Mouse (Mus musculus): ENCODE data around the gene Otud7b. TPM values are rescaled to one million over a fixed set of nuclear protein-coding genes. Genes with fewer than 3 reads are reported as not detected.

The Otud7b gene
- total RNA-seq, 1 experiment = 23.2 TPM

- TF ChIP-seq ZC3H11A (IDR thresholded peaks at IDR 0.05; ENCODE audit: borderline replicate concordance, low read depth, low read length) = no peak
- TF ChIP-seq ZNF384 (IDR thresholded peaks at IDR 0.05; ENCODE audit: low read depth, low read length) = 0 out of 2 replicates have a peak, but pooled peaks have one; percentile 40
- H3K27ac ChIP-seq (ENCODE audit: insufficient read depth, low read depth, low read length, poor library complexity, severe bottlenecking) = no peak overlapping the region; the same call in 1 of the 2 replicates
- no peak overlapping the region for H3K4me3 ChIP-seq (ENCODE audit: insufficient read depth in 1 of 2, low read depth in 1 of 2, low read length in 2 of 2, poor library complexity in 1 of 2, severe bottlenecking in 1 of 2)
- in situ Hi-C loops (cut with MboI; ENCODE audit: low sequenced_read_pairs in 2 of 2, unreplicated experiment in 2 of 2) = no loop called here
- H3K9me3 ChIP-seq (ENCODE audit: control insufficient read depth, insufficient read depth, low read depth, low read length) = no peaks in the 10 kb centered on the region
- peaks cover 5 to 13% of the 10 kb centered on the region in 2 experiments; a peak in 3 of 4 replicates for H3K4me1 ChIP-seq (ENCODE audit: control insufficient read depth in 2 of 2, insufficient read depth in 2 of 2, low read length in 2 of 2, poor library complexity in 1 of 2)
- DNase-seq (ENCODE audit: low read depth, low spot score) = no peak
- no peak overlapping the region for H3K9ac ChIP-seq (ENCODE audit: insufficient read depth, low read depth, low read length, poor library complexity, severe bottlenecking)
- peaks cover 35% of the 10 kb centered on the region for H3K36me3 ChIP-seq (ENCODE audit: control insufficient read depth, insufficient read depth, low read length, poor library complexity, severe bottlenecking)
Measured at GRCm38 (mm10) chr3:96175251-96175650, 70.9 kb downstream of the Otud7b start.

GRCm38 (mm10) chr3:96178427-96178826 lies 74.1 kb downstream of the Otud7b start:
- peaks cover 6 to 18% of the 10 kb centered on the region in 2 experiments for H3K4me1 ChIP-seq (ENCODE audit: control insufficient read depth in 2 of 2, insufficient read depth in 2 of 2, low read length in 2 of 2, poor library complexity in 1 of 2)
- H3K9me3 ChIP-seq (ENCODE audit: control insufficient read depth, insufficient read depth, low read depth, low read length) = no peaks in the 10 kb centered on the region
- no peak overlapping the region for H3K27ac ChIP-seq (ENCODE audit: insufficient read depth, low read depth, low read length, poor library complexity, severe bottlenecking)
- in situ Hi-C loops (cut with MboI; ENCODE audit: low sequenced_read_pairs in 2 of 2, unreplicated experiment in 2 of 2) = no loop called here
- peaks cover 34% of the 10 kb centered on the region for H3K36me3 ChIP-seq (ENCODE audit: control insufficient read depth, insufficient read depth, low read length, poor library complexity, severe bottlenecking)
- no peak overlapping the region for H3K9ac ChIP-seq (ENCODE audit: insufficient read depth, low read depth, low read length, poor library complexity, severe bottlenecking)
- DNase-seq (ENCODE audit: low read depth, low spot score) = no peak
- no peak for TF ChIP-seq MAFK (IDR thresholded peaks at IDR 0.05; ENCODE audit: insufficient read depth, low read depth, low read length)
- TF ChIP-seq ZC3H11A (IDR thresholded peaks at IDR 0.05; ENCODE audit: borderline replicate concordance, low read depth, low read length) = no peak
- no peak for TF ChIP-seq HCFC1 (IDR thresholded peaks at IDR 0.05; ENCODE audit: borderline replicate concordance, insufficient read depth, low read length)
- no peak for TF ChIP-seq CHD2 (IDR thresholded peaks at IDR 0.05; ENCODE audit: low read depth, low read length)
- TF ChIP-seq ZNF384 (IDR thresholded peaks at IDR 0.05; ENCODE audit: low read depth, low read length) = no peak
- H3K4me3 ChIP-seq (ENCODE audit: insufficient read depth in 1 of 2, low read depth in 1 of 2, low read length in 2 of 2, poor library complexity in 1 of 2, severe bottlenecking in 1 of 2) = no peak overlapping the region

- Histone ChIP-seq H3K9me3 (ENCODE audit: control insufficient read depth, insufficient read depth, low read depth, low read length) (no peaks in the 10 kb centered on the region), H3K27ac (ENCODE audit: insufficient read depth, low read depth, low read length, poor library complexity, severe bottlenecking) (no peak overlapping the region), H3K9ac (ENCODE audit: insufficient read depth, low read depth, low read length, poor library complexity, severe bottlenecking) (no peak overlapping the region), H3K4me1 (ENCODE audit: control insufficient read depth in 2 of 2, insufficient read depth in 2 of 2, low read length in 2 of 2, poor library complexity in 1 of 2) (peaks cover 6 to 21% of the 10 kb centered on the region in 2 experiments), H3K36me3 (ENCODE audit: control insufficient read depth, insufficient read depth, low read length, poor library complexity, severe bottlenecking) (peaks cover 30% of the 10 kb centered on the region), H3K4me3 (ENCODE audit: insufficient read depth in 1 of 2, low read depth in 1 of 2, low read length in 2 of 2, poor library complexity in 1 of 2, severe bottlenecking in 1 of 2) (no peak overlapping the region)
- DNase-seq (ENCODE audit: low read depth, low spot score) = no peak
- in situ Hi-C loops (cut with MboI; ENCODE audit: low sequenced_read_pairs in 2 of 2, unreplicated experiment in 2 of 2) = no loop called here
- no peak for TF ChIP-seq MAFK (IDR thresholded peaks at IDR 0.05; ENCODE audit: insufficient read depth, low read depth, low read length)
- no peak for TF ChIP-seq ZNF384 (IDR thresholded peaks at IDR 0.05; ENCODE audit: low read depth, low read length)
- TF ChIP-seq HCFC1 (IDR thresholded peaks at IDR 0.05; ENCODE audit: borderline replicate concordance, insufficient read depth, low read length) = no peak
- no peak for TF ChIP-seq ZC3H11A (IDR thresholded peaks at IDR 0.05; ENCODE audit: borderline replicate concordance, low read depth, low read length)
- TF ChIP-seq CHD2 (IDR thresholded peaks at IDR 0.05; ENCODE audit: low read depth, low read length) = no peak
Measured at GRCm38 (mm10) chr3:96178902-96179301, 74.6 kb downstream of the Otud7b start.

GRCm38 (mm10) chr3:96179531-96179930 lies 75.2 kb downstream of the Otud7b start:
- peaks cover 24% of the 10 kb centered on the region for H3K36me3 ChIP-seq (ENCODE audit: control insufficient read depth, insufficient read depth, low read length, poor library complexity, severe bottlenecking)
- H3K27ac ChIP-seq (ENCODE audit: insufficient read depth, low read depth, low read length, poor library complexity, severe bottlenecking) = no peak overlapping the region
- no peak overlapping the region for H3K4me3 ChIP-seq (ENCODE audit: insufficient read depth in 1 of 2, low read depth in 1 of 2, low read length in 2 of 2, poor library complexity in 1 of 2, severe bottlenecking in 1 of 2)
- DNase-seq (ENCODE audit: low read depth, low spot score) = no peak
- no peaks in the 10 kb centered on the region for H3K9me3 ChIP-seq (ENCODE audit: control insufficient read depth, insufficient read depth, low read depth, low read length)
- in situ Hi-C loops (cut with MboI; ENCODE audit: low sequenced_read_pairs in 2 of 2, unreplicated experiment in 2 of 2) = no loop called here
- H3K4me1 ChIP-seq (ENCODE audit: control insufficient read depth in 2 of 2, insufficient read depth in 2 of 2, low read length in 2 of 2, poor library complexity in 1 of 2) = peaks cover 5 to 20% of the 10 kb centered on the region in 2 experiments
- no peak overlapping the region for H3K9ac ChIP-seq (ENCODE audit: insufficient read depth, low read depth, low read length, poor library complexity, severe bottlenecking)
- TF ChIP-seq ZNF384 (IDR thresholded peaks at IDR 0.05; ENCODE audit: low read depth, low read length) (no peak), HCFC1 (IDR thresholded peaks at IDR 0.05; ENCODE audit: borderline replicate concordance, insufficient read depth, low read length) (no peak), MAFK (IDR thresholded peaks at IDR 0.05; ENCODE audit: insufficient read depth, low read depth, low read length) (no peak), CHD2 (IDR thresholded peaks at IDR 0.05; ENCODE audit: low read depth, low read length) (no peak), ZC3H11A (IDR thresholded peaks at IDR 0.05; ENCODE audit: borderline replicate concordance, low read depth, low read length) (no peak)
